Mouse (Mus musculus) intestine, embryonic 15.5 days (tissue): Measurements from ENCODE around the gene Cyth3. TPM values are rescaled to one million over a fixed set of nuclear protein-coding genes. Genes with fewer than 3 reads are reported as not detected.

Experiments used
- ATAC-seq: fragments of 200-750 bp; cut with Nextera tagmentation; 2 replicates; pipeline ENCODE4 v1.8.0; 2017; ENCODE audit warnings: moderate TSS enrichment, moderate library complexity
- H3K27ac ChIP-seq: fragments of 300-500 bp; sonication (generic); 2 replicates; pipeline ENCODE4 v1.5.1; 2015; ENCODE audit warnings: mild to moderate bottlenecking, inconsistent platforms
- H3K27me3 ChIP-seq: fragments of 300-500 bp; sonication (generic); replicated peaks from 2 replicates; pipeline ENCODE4 v1.6.1; 2015; ENCODE audit warnings: inconsistent platforms
- H3K36me3 ChIP-seq: fragments of 300-500 bp; sonication (generic); 2 replicates; pipeline ENCODE4 v1.6.1; 2015; ENCODE audit warnings: inconsistent platforms
- H3K4me1 ChIP-seq: fragments of 300-500 bp; sonication (generic); replicated peaks from 2 replicates; pipeline ENCODE4 v1.6.1; 2015; ENCODE audit warnings: inconsistent platforms
- H3K4me2 ChIP-seq: fragments of 300-500 bp; sonication (generic); replicated peaks from 2 replicates; pipeline ENCODE4 v1.6.1; 2015; ENCODE audit warnings: mild to moderate bottlenecking, inconsistent platforms
- H3K4me3 ChIP-seq: fragments of 300-500 bp; sonication (generic); replicated peaks from 2 replicates; pipeline ENCODE4 v1.5.1; 2015; ENCODE audit warnings: inconsistent platforms
- H3K9ac ChIP-seq: fragments of 300-500 bp; sonication (generic); 2 replicates; pipeline ENCODE4 v1.6.1; 2015; ENCODE audit warnings: inconsistent platforms
- H3K9me3 ChIP-seq: fragments of 300-500 bp; sonication (generic); 2 replicates; pipeline ENCODE4 v1.6.1; 2016; ENCODE audit warnings: inconsistent platforms
- WGBS: fragments of 180-500 bp; shearing (Covaris S2); methylation state at CpG from one replicate; pipeline ENCODE4 v1.1.7; 2015; 5-methylcytosine and 5-hydroxymethylcytosine counted together
- polyA plus RNA-seq: library from polyadenylated mRNA; unstranded; fragments of >200 nt; fragmentation: Nextera tagmentation; extraction: Ambion mirVana; gene quantifications from 2 replicates; pipeline ENCODE4 v1.2.1, GENCODE M21; 2015

Gene Cyth3
- polyA plus RNA-seq, 1 experiment from 2014 or later: 44.3 TPM

- 81% methylated on average over 11 of the region's 11 CpGs for WGBS
- no peak for ATAC-seq
Measured at GRCm38 (mm10) chr5:143593563-143594146, 28.6 kb upstream of the Cyth3 start.

GRCm38 (mm10) chr5:143594291-143595065, 27.8 kb upstream of the Cyth3 start:
- H3K4me3 ChIP-seq: no peak overlapping the region
- H3K27me3 ChIP-seq: no peaks in the 10 kb centered on the region
- no peaks in the 10 kb centered on the region for H3K36me3 ChIP-seq
- ATAC-seq: no peak
- no peak overlapping the region for H3K27ac ChIP-seq
- WGBS: 72% methylated on average over 3 of the region's 3 CpGs
- no peaks in the 10 kb centered on the region for H3K9me3 ChIP-seq
- no peak overlapping the region for H3K9ac ChIP-seq
- H3K4me1 ChIP-seq: no peaks in the 10 kb centered on the region
- H3K4me2 ChIP-seq: no peak overlapping the region

More at GRCm38 (mm10) chr5:143593563-143594146, 28.6 kb upstream of the Cyth3 start:
- no peaks in the 10 kb centered on the region for H3K36me3 ChIP-seq
- H3K4me3 ChIP-seq: no peak overlapping the region
- H3K27me3 ChIP-seq: no peaks in the 10 kb centered on the region
- no peak overlapping the region for H3K9ac ChIP-seq
- H3K4me2 ChIP-seq: no peak overlapping the region
- no peaks in the 10 kb centered on the region for H3K9me3 ChIP-seq
- H3K27ac ChIP-seq: no peak overlapping the region
- peaks cover 3% of the 10 kb centered on the region; the same call in 1 of the 2 replicates for H3K4me1 ChIP-seq

DNA sequence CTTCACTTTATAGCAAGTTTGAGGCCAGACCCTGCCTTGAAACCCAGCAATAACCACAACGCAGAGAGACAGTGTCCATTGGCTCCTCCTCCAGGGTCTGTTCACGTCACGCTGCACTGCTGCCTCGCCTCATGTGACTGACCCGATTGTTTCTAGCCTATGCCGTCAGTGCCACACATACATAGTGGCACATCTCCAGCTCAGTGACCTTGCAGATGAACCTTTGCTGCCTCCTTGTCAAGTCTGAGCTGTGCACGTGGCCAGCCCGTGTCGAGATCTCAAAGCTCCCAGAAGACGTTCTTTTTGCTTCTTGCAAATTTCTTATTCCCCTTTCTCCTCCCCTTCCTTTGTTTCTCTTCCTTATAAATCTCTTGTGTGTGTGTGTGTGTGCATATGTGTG, 20.2 kb upstream of the Cyth3 start:
- Histone ChIP-seq H3K27ac (no peak overlapping the region), H3K4me2 (no peak overlapping the region), H3K9me3 (no peaks in the 10 kb centered on the region), H3K9ac (no peak overlapping the region), H3K4me1 (no peaks in the 10 kb centered on the region), H3K4me3 (no peak overlapping the region), H3K27me3 (no peaks in the 10 kb centered on the region), H3K36me3 (no peaks in the 10 kb centered on the region)
- WGBS: 62% methylated on average over 10 of the region's 10 CpGs
- no peak for ATAC-seq

GRCm38 (mm10) chr5:143604157-143604774, 18.0 kb upstream of the Cyth3 start:
- WGBS: 79% methylated on average over 7 of the region's 7 CpGs
- ATAC-seq: no peak
- no peaks in the 10 kb centered on the region for H3K27me3 ChIP-seq
- no peak overlapping the region for H3K4me2 ChIP-seq
- H3K9ac ChIP-seq: no peak overlapping the region
- H3K27ac ChIP-seq: no peak overlapping the region
- H3K4me1 ChIP-seq: no peaks in the 10 kb centered on the region
- no peaks in the 10 kb centered on the region for H3K36me3 ChIP-seq
- H3K9me3 ChIP-seq: no peaks in the 10 kb centered on the region
- H3K4me3 ChIP-seq: no peak overlapping the region

DNA sequence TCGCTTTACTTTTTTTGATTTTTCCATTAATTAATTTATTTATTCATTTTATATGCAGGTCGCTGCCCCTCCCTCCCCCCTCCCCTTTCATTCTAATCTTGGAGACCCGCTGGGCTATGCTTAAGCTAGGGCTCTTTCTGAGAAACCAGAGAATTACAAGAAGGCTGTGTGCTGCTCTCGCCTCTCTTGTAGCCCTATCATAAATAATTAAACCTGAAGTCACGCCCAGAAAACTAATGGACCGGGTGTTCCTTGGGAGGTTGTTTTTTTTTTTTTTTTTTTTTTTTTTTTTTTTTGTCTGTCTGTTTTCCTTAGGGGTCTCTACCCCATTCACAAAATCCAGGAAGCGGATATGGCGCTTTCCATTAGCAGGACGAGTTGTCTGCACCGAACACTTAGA, 15.5 kb upstream of the Cyth3 start:
- no peaks in the 10 kb centered on the region for H3K27me3 ChIP-seq
- H3K9me3 ChIP-seq: no peaks in the 10 kb centered on the region
- 0 out of 2 replicates have a peak, but pooled peaks cover 2% of the 10 kb centered on the region for H3K4me1 ChIP-seq
- no peak overlapping the region for H3K9ac ChIP-seq
- no peak overlapping the region for H3K27ac ChIP-seq
- 86% methylated on average over 10 of the region's 10 CpGs for WGBS
- no peak overlapping the region for H3K4me2 ChIP-seq
- no peaks in the 10 kb centered on the region for H3K36me3 ChIP-seq
- ATAC-seq: no peak
- H3K4me3 ChIP-seq: no peak overlapping the region

DNA sequence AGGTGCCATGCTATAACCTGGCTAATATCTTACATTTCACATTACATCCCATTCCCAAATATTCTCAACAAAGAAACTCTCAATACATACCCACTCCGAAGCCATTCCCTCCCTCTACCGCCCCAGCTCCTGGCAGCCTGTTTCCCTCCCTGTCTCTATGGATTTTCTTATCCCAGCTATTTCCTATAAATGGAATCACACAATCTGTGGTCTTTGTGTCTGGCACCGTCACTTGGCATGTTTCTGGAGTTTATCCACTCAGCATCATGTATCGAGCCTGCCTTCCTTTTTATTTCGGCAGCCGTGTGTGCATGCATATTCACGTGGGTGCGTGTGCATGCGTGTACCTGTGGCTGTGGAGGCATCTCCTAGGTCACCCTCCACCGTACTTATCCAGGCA, 14.1 kb upstream of the Cyth3 start:
- Histone ChIP-seq H3K4me1 (0 out of 2 replicates have a peak, but pooled peaks cover 2% of the 10 kb centered on the region), H3K9ac (no peak overlapping the region), H3K27ac (no peak overlapping the region), H3K9me3 (no peaks in the 10 kb centered on the region), H3K27me3 (no peaks in the 10 kb centered on the region), H3K4me3 (no peak overlapping the region), H3K36me3 (no peaks in the 10 kb centered on the region), H3K4me2 (no peak overlapping the region)
- no peak for ATAC-seq
- WGBS: 91% methylated on average over 10 of the region's 10 CpGs

GRCm38 (mm10) chr5:143611954-143612353, 10.3 kb upstream of the Cyth3 start:
- no peaks in the 10 kb centered on the region for H3K36me3 ChIP-seq
- no peak overlapping the region for H3K27ac ChIP-seq
- no peak overlapping the region for H3K4me2 ChIP-seq
- WGBS: 73% methylated on average over 7 of the region's 7 CpGs
- no peak overlapping the region for H3K4me3 ChIP-seq
- H3K27me3 ChIP-seq: no peaks in the 10 kb centered on the region
- H3K9ac ChIP-seq: no peak overlapping the region
- no peaks in the 10 kb centered on the region for H3K9me3 ChIP-seq
- ATAC-seq: no peak
- H3K4me1 ChIP-seq: 0 out of 2 replicates have a peak, but pooled peaks cover 2% of the 10 kb centered on the region

DNA sequence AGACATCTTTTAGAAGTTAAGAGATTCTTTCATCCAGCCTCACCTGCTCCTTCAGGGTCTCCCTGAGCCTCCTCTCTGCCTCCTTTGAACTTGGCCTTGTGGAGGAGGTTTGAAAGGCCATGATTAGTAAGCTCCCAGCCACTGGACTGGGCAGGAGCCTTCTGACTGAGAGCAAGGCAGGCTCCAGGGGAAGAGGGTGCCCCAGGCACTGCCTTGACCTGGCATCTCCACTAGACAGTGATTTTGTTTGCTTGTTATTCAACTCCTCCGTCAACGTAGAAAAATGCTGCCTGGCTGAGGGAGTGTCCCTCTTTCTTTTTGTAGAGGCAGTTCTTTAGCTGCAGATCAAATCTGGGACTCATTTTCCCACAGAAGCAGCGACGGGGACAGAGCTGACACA, 9.0 kb upstream of the Cyth3 start:
- ATAC-seq: no peak
- Histone ChIP-seq H3K9me3 (no peaks in the 10 kb centered on the region), H3K4me1 (0 out of 2 replicates have a peak, but pooled peaks cover 2% of the 10 kb centered on the region), H3K4me2 (no peak overlapping the region), H3K9ac (no peak overlapping the region), H3K36me3 (no peaks in the 10 kb centered on the region), H3K27me3 (no peaks in the 10 kb centered on the region), H3K4me3 (no peak overlapping the region), H3K27ac (no peak overlapping the region)
- 61% methylated on average over 4 of the region's 4 CpGs for WGBS

DNA sequence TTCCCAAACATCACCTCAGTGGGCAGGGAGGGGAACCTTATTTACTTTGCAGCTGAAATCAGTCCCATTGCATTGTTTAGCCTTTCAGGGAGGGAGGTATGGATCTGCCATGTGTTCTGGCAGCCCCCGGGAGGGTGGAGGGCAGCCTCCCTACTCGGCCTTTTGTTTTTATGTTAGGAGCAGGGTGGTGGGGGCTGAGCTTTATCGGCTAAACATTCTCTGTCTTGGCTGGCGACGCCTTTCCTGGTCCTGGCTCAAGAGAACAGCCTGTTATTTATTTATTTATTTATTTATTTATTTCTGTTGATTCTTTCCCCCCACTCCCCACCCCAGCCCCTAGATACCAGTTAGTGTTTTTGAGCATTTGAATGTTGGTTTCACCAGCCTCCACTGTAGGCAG, 7.7 kb upstream of the Cyth3 start:
- Histone ChIP-seq H3K9me3 (no peaks in the 10 kb centered on the region), H3K27ac (no peak overlapping the region), H3K4me1 (0 out of 2 replicates have a peak, but pooled peaks cover 6% of the 10 kb centered on the region)

GRCm38 (mm10) chr5:143615353-143615752, 6.9 kb upstream of the Cyth3 start:
- Histone ChIP-seq H3K27me3 (no peaks in the 10 kb centered on the region), H3K4me1 (0 out of 2 replicates have a peak, but pooled peaks cover 6% of the 10 kb centered on the region), H3K4me3 (no peak overlapping the region), H3K36me3 (no peaks in the 10 kb centered on the region), H3K9ac (no peak overlapping the region), H3K4me2 (no peak overlapping the region), H3K9me3 (no peaks in the 10 kb centered on the region), H3K27ac (no peak overlapping the region)
- ATAC-seq: no peak
- WGBS: 81% methylated on average over 2 of the region's 2 CpGs

More for the DNA sequence above, 7.7 kb upstream of the Cyth3 start:
- H3K27me3 ChIP-seq: no peaks in the 10 kb centered on the region
- no peaks in the 10 kb centered on the region for H3K36me3 ChIP-seq
- WGBS: 61% methylated on average over 5 of the region's 5 CpGs
- no peak for ATAC-seq
- no peak overlapping the region for H3K9ac ChIP-seq
- H3K4me2 ChIP-seq: no peak overlapping the region
- no peak overlapping the region for H3K4me3 ChIP-seq

DNA sequence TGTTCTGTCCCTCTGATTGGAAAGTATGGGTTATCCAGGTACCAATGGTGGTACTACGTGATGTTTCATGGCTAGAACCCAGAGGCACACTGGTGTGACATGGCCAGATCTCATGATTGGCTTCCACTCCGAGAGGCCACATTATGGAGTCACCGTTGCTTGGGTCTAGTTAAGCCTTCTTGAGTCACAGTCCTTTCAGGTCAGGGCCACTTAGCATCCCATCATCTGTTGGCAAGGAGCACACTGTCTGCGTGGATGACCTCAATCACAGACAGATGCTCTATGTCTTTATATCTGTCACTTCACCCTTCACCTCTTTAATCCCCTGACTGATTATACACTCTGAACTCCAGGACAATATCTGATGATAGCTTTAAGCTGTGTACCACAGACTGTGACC, 6.1 kb upstream of the Cyth3 start:
- Histone ChIP-seq H3K4me3 (no peak overlapping the region), H3K27ac (no peak overlapping the region), H3K4me1 (peaks cover 14% of the 10 kb centered on the region), H3K9ac (no peak overlapping the region), H3K9me3 (no peaks in the 10 kb centered on the region), H3K4me2 (no peak overlapping the region), H3K27me3 (no peaks in the 10 kb centered on the region), H3K36me3 (no peaks in the 10 kb centered on the region)
- ATAC-seq: no peak
- 81% methylated on average over 4 of the region's 4 CpGs for WGBS

- ATAC-seq: no peak
- 93% methylated on average over 3 of the region's 3 CpGs for WGBS
Measured at GRCm38 (mm10) chr5:143616657-143617329, 5.5 kb upstream of the Cyth3 start.

More at GRCm38 (mm10) chr5:143616657-143617329, 5.5 kb upstream of the Cyth3 start:
- H3K4me2 ChIP-seq: no peak overlapping the region
- H3K4me1 ChIP-seq: peaks cover 14% of the 10 kb centered on the region
- no peaks in the 10 kb centered on the region for H3K36me3 ChIP-seq
- no peaks in the 10 kb centered on the region for H3K9me3 ChIP-seq
- no peak overlapping the region for H3K27ac ChIP-seq
- no peak overlapping the region for H3K9ac ChIP-seq
- H3K27me3 ChIP-seq: no peaks in the 10 kb centered on the region
- no peak overlapping the region for H3K4me3 ChIP-seq
